Mouse (Mus musculus): Measurements from ENCODE around the gene Il1r1.

Il1r1 gene

DNA sequence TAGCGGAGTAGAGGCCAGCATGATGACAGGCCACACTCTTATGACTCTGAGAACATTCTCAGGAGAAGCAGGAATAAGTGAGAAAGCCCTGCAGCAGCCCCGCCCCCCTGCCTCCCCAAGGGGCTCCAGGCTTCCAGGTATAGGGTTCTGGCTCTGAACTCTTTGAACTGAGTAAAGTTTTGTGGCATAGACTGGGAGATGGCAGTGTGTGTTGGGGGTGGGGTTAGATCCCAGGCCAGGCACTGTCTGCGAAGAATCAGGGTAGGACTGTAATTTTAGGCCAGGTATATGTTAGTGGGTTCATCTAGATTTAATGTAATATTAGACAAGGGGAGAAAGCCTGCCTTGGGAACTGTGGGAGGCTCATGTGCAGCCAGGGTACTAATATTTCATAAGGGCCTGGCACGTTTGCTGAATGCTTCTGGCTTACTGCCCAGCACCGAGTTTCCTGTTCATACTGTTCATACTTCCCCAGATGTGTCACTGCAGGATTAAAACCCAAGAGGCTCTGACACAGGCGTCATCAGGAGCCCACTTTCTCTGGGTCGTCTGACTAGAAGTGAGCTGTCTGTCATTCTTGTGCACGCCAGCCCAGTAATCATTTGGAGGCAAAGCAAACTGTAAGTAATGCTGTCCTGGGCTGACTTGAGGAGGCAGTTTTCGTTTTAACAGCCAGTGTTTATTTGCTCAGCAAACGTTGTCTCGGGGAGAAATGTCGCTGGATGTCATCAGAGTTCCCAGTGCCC lies at the start of gene Il1r1:
Gene Il1r1, plus strand, starts transcription at position 542 of the 746 bp plus-strand sequence.
- peak; percentile 72 to 78 for DNase-seq (ENCODE audit: low spot score in 2 of 2)

DNA sequence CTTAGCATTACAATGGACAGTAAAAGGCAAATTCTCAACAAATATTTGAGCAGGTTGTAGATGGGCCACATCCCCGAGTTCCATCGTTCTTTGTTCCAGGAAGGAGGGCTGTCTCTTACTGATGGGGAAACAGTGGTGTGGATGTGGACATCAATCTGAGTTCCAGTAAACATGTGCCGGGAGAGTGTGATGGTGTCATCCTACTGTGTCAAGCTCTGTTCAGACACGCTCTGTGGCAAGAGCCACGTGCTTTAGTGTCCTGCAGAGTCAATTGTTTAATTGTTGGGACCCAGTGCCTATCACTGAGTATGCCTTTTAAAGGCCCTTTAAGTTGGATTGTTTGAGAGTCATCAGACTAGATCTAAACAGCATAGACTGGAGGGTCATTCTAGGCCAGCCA lies 49.8 kb upstream of the Il1r1 start:
- DNase-seq (ENCODE audit: low spot score in 2 of 2): no peak

DNA sequence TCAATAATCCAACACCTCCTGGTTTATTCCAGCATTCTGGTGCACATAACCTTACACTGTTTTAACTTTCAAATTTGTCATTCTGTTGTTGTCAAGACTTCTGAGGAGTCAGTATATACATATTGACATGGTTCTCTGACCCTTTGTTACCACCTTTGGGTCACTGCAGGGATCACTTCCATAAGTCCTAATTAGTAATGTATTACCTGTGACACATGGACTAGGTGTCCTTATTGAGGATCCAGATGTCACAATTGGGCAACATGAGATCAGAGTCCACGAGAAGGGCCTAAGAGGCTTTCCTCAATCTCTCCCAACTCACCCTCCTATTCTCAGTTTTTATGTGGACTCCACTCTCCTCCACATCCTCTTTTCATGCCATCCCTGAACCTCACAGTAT lies 49.1 kb upstream of the Il1r1 start:
- no peak for DNase-seq (ENCODE audit: low spot score in 2 of 2)

DNA sequence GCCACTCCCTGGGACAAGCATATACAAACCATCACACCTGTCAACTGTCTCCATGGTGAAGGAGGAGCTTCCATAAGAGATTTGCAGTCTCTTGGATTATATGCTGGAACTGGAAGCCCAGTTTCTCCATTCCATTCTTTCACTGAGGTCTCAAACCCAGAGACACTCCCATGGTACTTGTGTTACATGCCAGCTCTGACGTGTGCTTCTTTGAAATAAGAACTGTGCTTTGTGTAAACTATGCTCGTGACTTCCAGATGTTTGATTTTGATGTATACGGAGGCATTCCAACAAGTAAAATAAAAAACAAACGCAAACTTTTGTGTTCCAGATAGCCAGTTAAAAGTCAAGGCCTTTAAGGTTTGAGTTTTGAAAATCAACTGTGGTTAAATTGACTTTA lies 45.8 kb upstream of the Il1r1 start:
- no peak for DNase-seq (ENCODE audit: low spot score in 2 of 2)

DNA sequence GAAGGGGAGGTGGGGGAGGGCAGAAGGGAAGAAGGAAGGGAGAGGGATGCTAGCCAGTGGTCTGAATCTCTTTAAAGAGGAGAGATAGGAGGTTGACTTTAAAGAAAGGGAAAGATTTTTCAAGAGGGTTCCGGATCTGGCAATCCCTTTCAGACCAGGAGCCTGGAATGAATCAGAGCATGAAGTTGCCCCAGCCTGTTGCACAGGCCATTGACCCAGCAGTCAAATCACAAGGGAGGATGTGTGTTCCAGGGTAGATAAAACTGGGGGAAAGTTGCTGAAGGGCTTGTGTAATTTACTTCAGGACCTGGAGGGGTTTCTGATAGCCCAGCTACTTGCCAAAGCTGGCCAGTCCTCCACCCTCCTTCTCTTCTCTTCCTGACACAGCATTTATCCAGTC lies 45.4 kb upstream of the Il1r1 start:
- no peak for DNase-seq (ENCODE audit: low spot score in 2 of 2)

DNA sequence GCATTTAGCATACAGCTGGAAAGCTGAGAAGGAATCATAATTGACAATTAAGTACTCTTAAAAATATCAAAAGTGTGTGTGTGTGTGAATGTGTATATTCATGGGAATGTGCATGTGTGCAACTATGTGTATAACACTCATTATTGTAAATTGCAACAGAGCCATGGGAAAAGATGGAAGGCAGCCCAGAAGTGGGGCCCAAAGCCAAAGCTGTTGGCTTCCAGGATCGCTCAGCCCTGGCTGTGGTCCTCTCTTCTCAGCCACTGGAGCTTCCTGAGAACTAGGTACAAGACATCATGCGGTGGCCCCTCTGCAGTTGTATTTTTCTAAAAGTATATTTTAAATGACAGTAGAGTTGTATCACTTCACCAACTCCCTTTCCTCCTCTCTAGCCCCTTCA lies 44.0 kb upstream of the Il1r1 start:
- DNase-seq (ENCODE audit: low spot score in 2 of 2): no peak

DNA sequence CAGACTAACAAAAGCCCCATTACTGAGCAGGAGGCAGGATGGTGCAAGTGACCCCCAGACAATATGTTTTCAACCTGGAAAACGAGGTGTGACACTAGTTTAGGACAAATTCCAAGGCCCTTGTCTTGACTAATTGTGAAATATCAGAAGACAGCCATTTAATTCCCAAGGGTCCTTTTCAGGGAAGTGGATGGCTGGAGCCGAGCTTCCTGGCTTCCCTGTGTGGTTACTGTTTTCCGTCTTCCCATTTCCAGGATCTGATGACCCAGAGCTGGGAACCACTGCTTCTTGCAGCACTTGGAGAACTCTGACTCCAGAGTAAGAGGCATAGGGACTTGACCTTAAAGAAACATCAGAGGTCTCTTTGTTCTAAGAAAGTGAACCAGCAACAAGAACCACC lies 43.2 kb upstream of the Il1r1 start:
- no peak for DNase-seq (ENCODE audit: low spot score in 2 of 2)

DNA sequence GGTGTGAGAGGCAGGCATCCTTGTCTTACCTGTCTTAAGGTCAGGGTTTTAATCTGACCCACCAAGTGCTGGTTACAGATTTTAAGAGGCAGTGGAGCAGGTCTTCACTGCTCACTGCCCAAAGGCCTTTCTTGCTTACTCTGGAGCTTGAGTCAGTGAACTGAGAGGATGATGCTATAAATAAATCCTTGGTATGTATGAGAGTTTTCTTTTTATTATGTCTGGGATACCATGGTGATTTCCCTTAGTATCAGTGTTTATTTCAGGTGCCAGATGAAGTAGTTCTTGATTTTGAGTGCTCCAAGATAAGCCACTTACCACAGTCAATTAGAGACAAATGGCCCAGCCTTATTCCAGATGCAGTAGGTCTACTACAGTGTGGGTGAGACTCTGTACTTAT lies 41.5 kb upstream of the Il1r1 start:
- no peak for DNase-seq (ENCODE audit: low spot score in 2 of 2)

DNA sequence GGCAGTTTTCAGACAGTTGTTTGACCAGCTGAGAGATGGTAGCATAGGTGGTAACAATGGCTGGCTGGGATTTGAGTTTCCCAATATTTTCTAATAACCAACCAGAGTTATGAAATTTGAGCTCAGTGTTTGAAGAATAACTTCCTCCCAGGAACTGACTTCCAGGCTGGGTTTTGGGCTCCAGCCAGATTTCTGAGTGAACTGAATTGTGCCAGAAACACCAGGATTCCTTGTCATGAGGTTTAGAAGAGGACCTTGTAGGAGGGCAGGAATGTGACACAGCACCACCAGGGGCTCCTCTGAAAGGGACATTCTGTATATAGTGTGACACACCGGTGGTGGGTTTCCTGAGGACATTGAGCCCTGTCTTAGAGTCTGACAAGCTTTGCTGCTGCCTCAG lies 36.9 kb upstream of the Il1r1 start:
- DNase-seq (ENCODE audit: low spot score in 2 of 2): no peak

DNA sequence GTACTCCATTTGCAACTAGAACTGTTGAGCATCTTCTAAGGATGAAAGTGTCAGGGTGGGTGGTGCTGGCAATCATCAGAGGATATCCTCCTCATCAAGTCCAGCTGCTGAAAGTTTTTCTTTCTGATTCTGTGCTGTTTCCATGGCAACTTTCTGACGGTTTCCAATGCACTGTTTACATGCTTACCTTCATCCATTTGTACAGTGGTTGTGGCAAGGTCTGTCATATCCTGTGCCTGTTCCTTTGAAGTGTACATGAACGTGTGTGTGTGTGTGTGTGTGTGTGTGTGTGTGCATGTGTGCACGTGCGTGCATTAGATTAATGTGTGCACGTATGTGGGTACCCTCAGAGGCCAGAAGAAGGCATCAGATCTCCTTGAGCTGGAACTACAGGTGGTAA lies 34.9 kb upstream of the Il1r1 start:
- DNase-seq (ENCODE audit: low spot score in 2 of 2): no peak

DNA sequence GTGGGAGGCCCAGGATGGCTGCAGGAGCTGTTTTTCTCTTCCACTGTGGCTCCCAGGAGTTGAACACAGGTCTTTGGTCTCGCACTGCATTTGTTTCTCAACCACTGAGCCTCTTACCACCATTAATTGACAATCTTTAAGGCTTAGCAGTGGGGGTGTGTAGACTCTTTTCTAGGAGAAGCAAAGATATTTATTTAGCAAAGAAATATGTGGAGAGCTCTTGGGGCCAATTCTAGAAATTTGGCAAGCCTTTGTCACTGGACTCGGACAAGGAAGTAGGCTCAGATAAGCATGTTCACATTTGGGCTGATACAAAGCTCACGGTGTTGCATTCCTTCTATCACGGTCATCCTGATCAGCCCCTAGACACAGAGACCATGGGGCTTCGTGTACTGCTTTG lies 34.0 kb upstream of the Il1r1 start:
- DNase-seq (ENCODE audit: low spot score in 2 of 2): no peak

DNA sequence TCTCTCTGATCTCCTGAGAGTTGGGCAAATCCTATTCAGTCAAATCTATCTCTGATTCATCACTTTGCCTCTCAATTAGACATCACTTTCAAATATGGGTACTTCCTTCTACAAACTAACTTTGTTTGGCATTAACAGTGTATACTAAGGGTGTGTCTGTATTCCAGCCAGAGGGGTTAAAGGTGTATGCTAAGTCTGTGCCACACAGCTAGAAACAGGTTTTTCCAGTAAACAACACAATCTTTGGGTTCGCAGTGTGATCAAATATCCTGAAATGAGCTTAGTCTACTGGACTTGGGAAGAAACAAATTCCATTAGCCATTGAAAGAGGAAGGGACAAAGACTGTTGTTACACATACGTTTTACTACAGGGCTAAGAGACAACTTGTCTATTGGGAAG lies 30.6 kb upstream of the Il1r1 start:
- no peak for DNase-seq (ENCODE audit: low spot score in 2 of 2)

DNA sequence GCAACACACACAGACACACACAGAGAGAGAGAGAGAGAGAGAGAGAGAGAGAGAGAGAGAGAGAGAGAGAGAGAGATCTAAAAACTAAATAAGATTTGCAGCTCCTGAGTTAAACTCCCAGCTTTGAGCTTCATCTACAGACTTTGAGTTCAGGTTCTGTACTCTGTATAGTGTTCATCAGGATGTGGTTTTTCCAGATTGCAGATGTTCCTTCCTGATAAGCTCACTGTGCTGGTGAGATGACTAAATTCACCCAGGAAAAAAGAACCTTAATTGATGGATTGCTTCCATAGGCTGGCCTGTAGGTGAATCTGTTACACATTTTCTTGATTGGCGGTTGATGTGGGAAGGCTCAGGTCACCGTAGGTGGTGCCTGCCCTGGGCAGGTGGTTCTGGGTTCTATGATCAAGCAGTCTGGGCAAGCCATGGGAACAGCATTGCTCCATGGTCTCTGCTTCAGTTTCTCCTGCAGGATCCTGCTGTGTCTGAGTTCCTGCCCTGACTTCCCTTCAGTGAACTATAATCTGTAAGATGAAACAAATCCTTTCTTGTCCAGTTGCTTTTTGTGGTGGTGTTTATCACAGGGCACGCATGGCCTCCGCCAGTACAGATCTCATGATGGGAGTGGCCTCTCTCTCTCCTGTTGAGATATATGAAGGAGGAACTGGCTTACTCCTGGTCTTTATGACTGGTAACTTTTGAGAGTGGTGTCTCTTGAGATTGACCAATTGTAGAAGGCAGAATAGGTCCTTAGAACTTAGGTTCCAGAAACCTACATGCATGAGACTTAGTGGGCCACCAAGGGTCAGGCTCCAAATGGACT lies 11.3 kb upstream of the Il1r1 start:
- DNase-seq (ENCODE audit: low spot score in 2 of 2): no peak

DNA sequence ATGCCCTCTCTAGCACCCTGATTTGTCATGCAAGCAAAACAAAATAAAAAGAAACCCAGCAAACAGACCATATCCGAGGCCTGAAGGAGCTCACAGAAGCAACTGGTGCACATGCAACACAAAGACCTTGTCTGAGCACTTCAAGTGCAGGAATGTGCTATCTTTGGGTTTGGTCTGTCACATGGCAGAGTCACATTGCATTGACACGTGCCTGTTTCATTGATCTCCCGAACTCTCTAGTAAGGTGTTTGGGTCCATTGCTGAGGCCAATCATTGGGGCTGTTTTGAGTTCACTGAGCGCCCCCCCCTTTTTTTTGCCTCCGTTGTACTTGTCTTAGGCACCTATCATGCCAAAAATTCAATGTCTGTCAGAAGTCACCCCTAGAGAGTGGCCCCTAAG lies 7.4 kb upstream of the Il1r1 start:
- DNase-seq (ENCODE audit: low spot score in 2 of 2): no peak

DNA sequence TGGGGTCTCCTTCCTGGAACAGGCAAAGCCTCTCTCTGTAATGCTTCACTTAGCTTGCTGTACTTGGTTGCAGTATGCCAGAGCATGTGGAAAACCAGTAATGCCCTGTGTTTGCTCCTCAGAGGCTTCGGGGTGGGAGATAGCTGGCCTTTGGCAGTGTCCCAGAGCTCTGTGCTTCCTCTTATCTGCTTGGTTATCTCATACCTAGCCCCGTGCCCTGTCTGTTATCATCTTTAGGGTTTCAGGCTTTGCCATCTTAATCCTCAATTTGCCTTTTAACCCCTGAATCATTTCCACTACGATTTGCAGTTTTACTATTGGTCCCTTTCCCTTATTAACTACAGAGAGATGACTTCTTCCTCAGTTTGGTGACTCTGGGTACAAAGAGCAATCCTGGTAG lies 6.3 kb upstream of the Il1r1 start:
- no peak for DNase-seq (ENCODE audit: low spot score in 2 of 2)

DNA sequence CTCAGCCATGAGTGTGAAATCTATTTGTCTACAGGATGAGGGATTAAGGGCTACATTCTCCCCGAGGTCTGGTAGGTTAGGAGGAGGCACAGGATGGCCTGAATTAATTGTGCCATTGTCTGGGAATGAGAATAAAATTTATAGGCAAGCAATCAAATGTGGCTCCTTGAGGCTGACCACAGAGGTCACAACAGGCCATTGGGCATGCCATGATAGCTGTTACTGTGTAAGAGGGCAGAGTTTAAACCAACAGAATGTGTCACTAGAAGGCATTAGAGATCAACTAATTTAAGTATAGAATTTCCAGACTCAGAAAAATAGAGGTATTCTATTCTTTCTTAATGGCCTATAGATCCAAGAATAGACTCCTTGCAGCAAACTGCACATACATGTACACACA lies 4.3 kb upstream of the Il1r1 start:
- no peak for DNase-seq (ENCODE audit: low spot score in 2 of 2)

DNA sequence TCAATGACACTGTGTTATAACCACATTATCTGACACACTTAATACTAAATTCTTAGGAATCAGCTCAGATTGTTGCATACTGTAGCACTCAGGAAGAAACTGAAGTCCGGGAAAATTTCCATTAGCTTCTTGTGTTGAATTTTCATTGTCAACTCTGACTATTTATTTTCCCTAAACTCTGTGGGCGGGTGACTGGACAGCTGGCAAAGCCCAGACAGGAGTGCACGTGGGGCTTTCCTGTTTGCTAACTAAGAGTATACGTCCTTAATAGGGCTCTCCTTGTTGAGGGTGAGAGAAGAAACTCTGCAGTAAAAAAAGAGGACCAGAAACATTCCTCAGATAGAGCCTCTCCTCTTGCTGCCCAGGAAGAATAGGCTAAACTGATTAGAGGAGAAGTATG lies 3.0 kb upstream of the Il1r1 start:
- no peak for DNase-seq (ENCODE audit: low spot score in 2 of 2)

DNA sequence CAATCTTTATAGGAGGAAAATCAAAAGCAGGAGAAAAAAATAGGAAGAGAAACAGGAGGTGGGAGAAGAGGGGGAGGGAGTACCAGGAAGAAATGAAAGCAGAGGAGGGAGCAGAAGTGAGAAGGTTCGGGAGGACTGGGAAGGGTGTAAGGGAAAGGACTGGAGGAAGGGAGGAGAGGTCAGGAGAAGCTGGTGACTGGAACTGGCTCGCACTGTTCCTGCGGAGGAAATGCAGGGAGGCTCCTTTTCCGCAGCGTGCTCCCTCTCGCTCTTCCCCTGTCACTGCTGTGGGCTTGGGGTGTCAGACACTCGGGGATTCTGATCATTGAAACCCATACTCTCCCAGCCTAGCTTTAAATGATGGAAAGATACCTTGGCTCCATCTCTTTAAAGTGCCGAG lies 2.2 kb upstream of the Il1r1 start:
- no peak for DNase-seq (ENCODE audit: low spot score in 2 of 2)

DNA sequence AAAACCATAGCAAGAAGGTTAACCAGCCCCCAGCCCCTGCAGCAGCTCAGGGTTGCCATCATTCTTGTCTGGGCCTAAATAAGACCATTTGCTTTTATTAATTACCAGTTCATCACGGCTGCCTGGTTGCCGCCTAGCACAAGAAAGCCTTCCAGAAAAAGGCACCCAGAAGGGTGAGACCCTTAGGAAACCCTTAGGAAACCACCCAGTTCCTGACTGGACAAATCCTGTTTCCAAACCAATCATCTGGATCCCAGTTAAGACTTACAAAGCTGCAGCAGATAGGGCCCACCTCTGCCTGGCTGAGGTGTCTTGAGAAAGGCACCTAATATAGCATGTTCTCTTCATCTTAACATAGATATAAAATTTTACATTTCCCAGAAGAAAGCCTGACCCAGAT lies 1.3 kb upstream of the Il1r1 start:
- no peak for DNase-seq (ENCODE audit: low spot score in 2 of 2)

DNA sequence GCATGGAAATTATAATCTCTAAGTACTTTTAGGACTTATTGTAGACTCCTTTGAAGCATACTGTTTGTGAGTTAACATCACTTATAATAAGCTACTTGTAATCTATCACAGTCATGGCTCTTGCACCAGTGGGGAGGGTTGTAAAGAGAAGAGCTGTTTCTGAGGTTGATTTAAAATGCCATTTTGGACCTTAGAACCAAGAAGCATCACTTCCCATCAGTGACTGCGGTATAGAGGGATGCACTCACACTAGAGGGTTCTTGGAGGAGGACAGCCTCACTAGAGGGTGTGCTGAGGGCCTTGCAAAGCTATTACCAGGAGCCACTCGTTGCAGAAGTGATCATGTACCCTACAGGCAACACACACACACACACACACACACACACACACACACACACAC lies 700 bp downstream of the Il1r1 start:
- no peak for DNase-seq (ENCODE audit: low spot score in 2 of 2)

DNA sequence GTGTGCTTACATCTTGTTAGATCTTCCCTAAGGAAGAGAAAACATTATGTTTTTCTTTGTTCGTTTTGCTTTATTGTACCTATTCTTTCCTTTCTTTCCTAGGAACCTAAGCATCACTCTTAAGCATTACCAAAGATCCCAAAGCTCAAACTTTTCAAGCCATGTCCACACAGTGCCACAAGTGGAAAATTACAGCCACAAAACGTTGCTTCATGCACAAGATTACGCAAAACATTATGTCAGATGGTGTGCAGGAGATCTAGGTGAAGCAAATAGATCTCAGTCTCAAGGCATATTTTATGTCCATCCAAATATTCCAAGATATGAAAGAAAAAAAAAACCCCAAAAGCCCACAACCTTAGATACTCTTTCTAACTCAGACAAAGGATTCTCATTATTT lies 4.2 kb downstream of the Il1r1 start:
- DNase-seq (ENCODE audit: low spot score in 2 of 2): no peak

DNA sequence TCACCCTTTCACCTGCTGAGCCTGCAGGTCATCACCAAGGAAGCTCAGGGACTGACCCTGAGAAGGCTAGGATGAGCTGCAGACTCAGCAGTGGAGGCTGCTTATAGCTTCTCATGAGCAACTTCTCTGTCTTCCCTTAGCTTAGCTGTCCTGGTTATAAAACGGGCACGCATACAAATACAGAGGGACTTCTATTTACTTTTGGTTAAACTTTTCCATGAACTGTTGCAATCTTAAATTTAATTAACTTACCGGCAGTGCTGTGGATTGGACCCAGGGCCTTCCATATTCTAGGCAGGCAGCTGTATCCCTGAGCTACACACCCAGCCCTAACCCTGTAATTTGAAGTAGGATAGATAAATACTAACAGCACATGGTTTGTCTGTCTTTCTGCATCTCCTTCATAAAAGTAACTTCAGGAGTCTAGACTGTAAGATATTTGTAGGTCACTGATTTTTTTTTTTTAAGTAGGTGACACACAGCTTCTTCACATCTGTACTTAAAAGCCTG lies 4.9 kb downstream of the Il1r1 start:
- DNase-seq (ENCODE audit: low spot score in 2 of 2): no peak

DNA sequence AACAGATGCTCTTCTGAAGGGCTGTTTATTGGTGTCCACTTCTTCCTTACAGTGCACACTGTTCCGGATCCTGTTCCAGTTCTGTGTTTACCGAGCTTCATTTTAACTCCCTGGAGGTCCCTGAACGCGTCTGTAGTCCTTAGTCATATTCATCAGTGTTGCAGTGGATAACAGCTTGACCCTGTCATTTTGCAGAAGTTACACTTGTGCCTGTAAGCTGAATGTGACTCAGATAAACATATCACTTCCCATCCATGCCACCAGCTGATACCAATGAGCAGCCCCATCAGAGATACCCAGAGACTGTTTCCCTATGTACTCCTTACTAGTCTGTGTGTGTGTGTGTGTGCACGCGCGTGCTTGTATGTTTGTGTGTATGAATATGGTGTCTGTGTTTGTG lies 5.5 kb downstream of the Il1r1 start:
- no peak for DNase-seq (ENCODE audit: low spot score in 2 of 2)
